ENCODE assay signal across 20 mouse cellular contexts in the genomic region with DNA sequence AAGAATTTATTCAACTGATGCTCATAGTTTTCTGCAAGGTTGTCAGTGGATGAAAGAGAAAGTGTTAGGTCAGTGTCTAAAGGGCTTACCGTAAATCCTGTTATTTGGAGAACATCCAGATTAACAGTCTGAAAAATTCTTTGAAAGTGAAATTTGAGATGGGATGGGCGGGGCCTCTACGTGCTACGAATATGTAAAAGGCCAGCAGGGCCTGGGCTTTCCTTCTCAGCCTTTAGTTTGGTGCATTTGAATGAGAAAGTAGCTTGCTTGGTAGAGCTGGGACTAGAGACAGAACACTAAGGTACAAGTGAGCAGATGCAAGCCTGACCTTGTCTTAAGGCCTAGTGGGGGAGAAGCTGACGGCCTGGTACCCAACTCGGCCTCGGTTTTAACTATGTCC. TPM values are rescaled to one million over a fixed set of nuclear protein-coding genes. Genes with fewer than 3 reads are reported as not detected.
A peak's percentile ranks its signal among the peaks of the same experiment; 100 is the strongest.
DNase-seq lines count a peak whose midpoint lies in the region; ATAC-seq and TF ChIP-seq lines count a peak whose summit lies in the region.
"Had no signal": no experiment of that assay in that cellular context is flagged by ENCODE, and none has a peak within 500 bp of the region (broad histone marks: within the 10 kb centered on the region; RNA-seq: fewer than 3 reads in every experiment).

No protein-coding gene starts in this region.

- no peak for TF ChIP-seq CTCF in lung, embryonic 14.5 days (IDR thresholded peaks at IDR 0.05; ENCODE audit: low read depth)
- no peak for TF ChIP-seq CTCF in MEL (IDR thresholded peaks at IDR 0.05 in 2 of 3, conservative IDR thresholded peaks at IDR 0.05 in 1 of 3; ENCODE audit: control insufficient read depth in 1 of 3, insufficient read depth in 1 of 3, low read depth in 2 of 3, low read length in 3 of 3, poor library complexity in 1 of 3, severe bottlenecking in 1 of 3)

- no peaks in the 10 kb centered on the region for H3K27me3 ChIP-seq in lung, embryonic 14.5 days (ENCODE audit: insufficient read depth, low read length)
- H3K27me3 ChIP-seq in MEL (ENCODE audit: control insufficient read depth in 1 of 2, insufficient read depth in 2 of 2, low read length in 2 of 2), result no peaks in the 10 kb centered on the region
- no peaks in the 10 kb centered on the region for H3K27me3 ChIP-seq in limb, embryonic 10.5 days (ENCODE audit: low read depth, poor library complexity, severe bottlenecking)
- H3K27me3 ChIP-seq: limb, embryonic 12.5 days; neural tube, embryonic 12.5 days had no signal

- no peak overlapping the region for H3K4me2 ChIP-seq in lung, embryonic 14.5 days
- H3K4me2 ChIP-seq: hindbrain, embryonic 14.5 days; limb, embryonic 12.5 days; neural tube, embryonic 12.5 days had no signal

- no peaks in the 10 kb centered on the region for H3K79me2 ChIP-seq in MEL (ENCODE audit: control insufficient read depth, insufficient read depth, low read length, poor library complexity)

- no peak for TF ChIP-seq EP300 in MEL (IDR thresholded peaks at IDR 0.05; ENCODE audit: low read depth in 1 of 2, low read length in 2 of 2)

- H3K9me3 ChIP-seq in lung, embryonic 14.5 days (ENCODE audit: low read depth, low read length), result 0 out of 2 replicates have a peak, but pooled peaks cover 4% of the 10 kb centered on the region
- H3K9me3 ChIP-seq in MEL (replicated peaks; ENCODE audit: insufficient read depth, low read length), result no peaks in the 10 kb centered on the region
- no peaks in the 10 kb centered on the region for H3K9me3 ChIP-seq in limb, embryonic 10.5 days (replicated peaks)

- H3K4me1 ChIP-seq in lung, embryonic 14.5 days (ENCODE audit: insufficient read depth), result no peaks in the 10 kb centered on the region; the same call in 1 of the 2 replicates
- no peaks in the 10 kb centered on the region for H3K4me1 ChIP-seq in MEL (ENCODE audit: control insufficient read depth in 1 of 2, insufficient read depth in 2 of 2, low read length in 2 of 2)
- H3K4me1 ChIP-seq in limb, embryonic 10.5 days, result peaks cover 9% of the 10 kb centered on the region

- WGBS in lung, embryonic 14.5 days, result 28% methylated on average over 7 of the region's 7 CpGs
- 37% methylated on average over 7 of the region's 7 CpGs for whole genome bisulfite sequencing in limb, embryonic 10.5 days

- H3K27ac ChIP-seq in lung, embryonic 14.5 days (ENCODE audit: low read depth), result no peak overlapping the region
- no peak overlapping the region for H3K27ac ChIP-seq in MEL (ENCODE audit: control insufficient read depth, low read depth, low read length)
- H3K27ac ChIP-seq in limb, embryonic 10.5 days, result no peak overlapping the region
- H3K27ac ChIP-seq: heart, adult 2 months; hindbrain, embryonic 14.5 days; limb, embryonic 12.5 days; liver, embryonic 14.5 days; macrophage; neural tube, embryonic 12.5 days had no signal

- no peak for TF ChIP-seq RAD21 in MEL (IDR thresholded peaks at IDR 0.05; ENCODE audit: low read depth, low read length)

- ATAC-seq in lung, embryonic 14.5 days (ENCODE audit: insufficient read depth), result 0 out of 2 replicates have a peak, but pooled peaks have one; percentile 24
- ATAC-seq: forebrain, postnatal 0 days; intestine, postnatal 0 days had no signal

- no peak for TF ChIP-seq POLR2A in MEL (IDR thresholded peaks at IDR 0.05; ENCODE audit: control insufficient read depth in 1 of 2, insufficient read depth in 1 of 2, low read depth in 1 of 2, low read length in 2 of 2, poor library complexity in 1 of 2)

- H3K9ac ChIP-seq in lung, embryonic 14.5 days, result no peak overlapping the region
- H3K9ac ChIP-seq in MEL (ENCODE audit: control insufficient read depth, low read depth, low read length, poor library complexity, severe bottlenecking), result no peak overlapping the region; the same call in 1 of the 2 replicates
- H3K9ac ChIP-seq: forebrain, postnatal 0 days; hindbrain, embryonic 14.5 days; limb, embryonic 12.5 days; liver, embryonic 14.5 days; neural tube, embryonic 12.5 days had no signal

- DNase-seq in adrenal gland, adult (ENCODE audit: inconsistent age in 2 of 2, low spot score in 1 of 2), result peak; percentile 37 to 74
- no peak for DNase-seq in adrenal gland, postnatal 4 days (ENCODE audit: low spot score in 2 of 2)
- DNase-seq in lung, embryonic 14.5 days, result peak; percentile 80
- DNase-seq in lung, adult 18-20 months, result no peak
- DNase-seq in MEL (ENCODE audit: low read depth, low spot score), result peak; percentile 24
- DNase-seq in adrenal gland, postnatal 25 days, result peak; percentile 32
- no peak for DNase-seq in urinary bladder, postnatal 10 days (ENCODE audit: low spot score)
- no peak for DNase-seq in limb, embryonic 10.5 days (ENCODE audit: low spot score)
- DNase-seq: cerebellum, adult 9-10 months; forebrain, postnatal 0 days; gastrocnemius, postnatal 10 days; heart, adult 2 months; thymus, adult 2 months had no signal

- H3K36me3 ChIP-seq in lung, embryonic 14.5 days (ENCODE audit: insufficient read depth), result no peaks in the 10 kb centered on the region
- no peaks in the 10 kb centered on the region for H3K36me3 ChIP-seq in MEL (ENCODE audit: control insufficient read depth in 1 of 2, insufficient read depth in 2 of 2, low read length in 2 of 2)
- no peaks in the 10 kb centered on the region for H3K36me3 ChIP-seq in limb, embryonic 10.5 days
- H3K36me3 ChIP-seq: limb, embryonic 12.5 days; neural tube, embryonic 12.5 days had no signal

- no peak overlapping the region for H3K4me3 ChIP-seq in lung, embryonic 14.5 days (ENCODE audit: low read depth, low read length)
- no peak overlapping the region for H3K4me3 ChIP-seq in MEL (ENCODE audit: control insufficient read depth in 1 of 2, insufficient read depth in 1 of 2, low read depth in 2 of 2, low read length in 2 of 2)
- no peak overlapping the region for H3K4me3 ChIP-seq in limb, embryonic 10.5 days
- H3K4me3 ChIP-seq: erythroblast, embryonic 14.5 days; heart, adult 2 months; limb, embryonic 12.5 days; neural tube, embryonic 12.5 days had no signal

TF ChIP-seq in MEL, 35 proteins besides CTCF, POLR2A, EP300 and RAD21:
- TF ChIP-seq POLR2AphosphoS5 (IDR thresholded peaks at IDR 0.05; ENCODE audit: borderline replicate concordance, low read depth, low read length) (no peak), KAT2A (conservative IDR thresholded peaks at IDR 0.05; ENCODE audit: low read depth, low read length) (no peak)

RNA-seq across cellular contexts. Expression of a gene that starts 18.8 kb away (rescaled TPM):
- total RNA-seq in adrenal gland, postnatal 4 days (2021), result 10 to 100 TPM; 42.5 to 46.4 TPM
- polyA plus RNA-seq in lung, embryonic 14.5 days (2014; fragmentation: Nextera tagmentation; extraction: Ambion mirVana), result 61.2 and 67.4 TPM in 2 replicates
- total RNA-seq in MEL (2012; rRNA removed), result 17.7 and 17.8 TPM in 2 replicates
- polyA plus RNA-seq in MEL (2012; ENCODE audit: insufficient read depth in 1 of 2, insufficient read length in 2 of 2, low read depth in 1 of 2, low replicate concordance in 2 of 2, missing spikeins in 1 of 2), result 10 to 100 TPM in 1 of 2 experiments, not detected in 1; 31.3 TPM
- total RNA-seq in adrenal gland, postnatal 25 days (2021), result 40.9 and 48.2 TPM in 2 replicates
- polyA plus RNA-seq in limb, embryonic 10.5 days (2016; fragmentation: Nextera tagmentation; extraction: Ambion mirVana), result 16.4 and 19.3 TPM in 2 replicates

Comparison
In these comparisons a context has a peak if more than half of its experiments do, and no peak if none do; other contexts are left out.
1. DNase-seq: peak in adrenal gland, adult (2 of 2), lung, embryonic 14.5 days (single experiment), MEL (single experiment) and adrenal gland, postnatal 25 days (single experiment); none in adrenal gland, postnatal 4 days (0 of 2), lung, adult 18-20 months (0 of 2), urinary bladder, postnatal 10 days (single experiment) and limb, embryonic 10.5 days (single experiment).